Mouse (Mus musculus) testis, adult 2 months (tissue): Measurements from ENCODE around the gene Cox6b1. TPM values are rescaled to one million over a fixed set of nuclear protein-coding genes. Genes with fewer than 3 reads are reported as not detected.

ENCODE experiments used
- H3K27ac ChIP-seq: fragments of 200-500 bp; 2 replicates; pipeline ENCODE4 v1.5.1; 2012; ENCODE audit warnings: low read depth, low read length; ENCODE audit not compliant: control insufficient read depth, insufficient read depth
- H3K27me3 ChIP-seq: fragments of 200-500 bp; 2 replicates; pipeline ENCODE4 v1.6.1; 2012; ENCODE audit warnings: mild to moderate bottlenecking, low read length, moderate library complexity; ENCODE audit not compliant: control insufficient read depth, insufficient read depth
- H3K36me3 ChIP-seq: fragments of 200-500 bp; 2 replicates; pipeline ENCODE4 v1.6.1; 2012; ENCODE audit warnings: mild to moderate bottlenecking, low read length; ENCODE audit not compliant: control insufficient read depth, insufficient read depth
- H3K4me1 ChIP-seq: fragments of 200-500 bp; 2 replicates; pipeline ENCODE4 v1.6.1; 2012; ENCODE audit warnings: low read length; ENCODE audit not compliant: control insufficient read depth, insufficient read depth
- H3K4me3 ChIP-seq: fragments of 200-500 bp; 2 replicates; pipeline ENCODE4 v1.5.1; 2012; ENCODE audit warnings: low read depth, mild to moderate bottlenecking, low read length, moderate library complexity, mixed read lengths; ENCODE audit not compliant: control insufficient read depth
- CTCF ChIP-seq: fragments of 200-500 bp; IDR thresholded peaks from 2 replicates; pipeline ENCODE4 v1.5.1; 2012; ENCODE audit warnings: low read depth, mild to moderate bottlenecking, inconsistent platforms, low read length, moderate library complexity; ENCODE audit not compliant: control insufficient read depth, insufficient read depth, insufficient replicate concordance
- POLR2A ChIP-seq: fragments of 200-500 bp; IDR thresholded peaks from 2 replicates; pipeline ENCODE4 v1.6.1; 2012; ENCODE audit warnings: low read depth, mild to moderate bottlenecking, inconsistent platforms, low read length, moderate library complexity; ENCODE audit not compliant: control insufficient read depth
- polyA plus RNA-seq: library from polyadenylated mRNA; depleted of rRNA; stranded (reverse); fragments of >200 nt; gene quantifications from 2 replicates; pipeline ENCODE4 v1.2.3, GENCODE M21; 2012

Gene Cox6b1
- polyA plus RNA-seq, 1 experiment = 51.8 TPM

DNA sequence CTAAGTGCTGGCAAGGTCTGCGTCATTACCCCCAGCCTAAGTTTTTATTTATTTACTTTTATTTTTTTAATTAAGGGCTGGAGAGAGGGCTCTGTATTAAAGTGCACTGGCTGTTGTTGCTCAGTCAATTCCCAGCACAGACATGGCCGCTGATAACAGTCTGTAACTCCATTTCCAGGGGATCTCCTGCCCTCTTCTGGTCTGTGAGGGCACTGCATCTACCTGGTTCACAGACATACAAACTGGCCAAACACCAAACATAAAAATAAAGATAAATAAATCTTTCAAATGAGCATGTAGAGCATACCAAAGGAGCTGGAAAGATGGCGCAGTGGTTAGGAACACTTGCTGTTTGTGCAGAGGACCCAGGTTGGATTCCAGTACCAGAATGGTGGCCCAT, 6.7 kb downstream of the Cox6b1 start:
- H3K4me3 ChIP-seq = no peak overlapping the region
- no peaks in the 10 kb centered on the region for H3K27me3 ChIP-seq
- TF ChIP-seq POLR2A = no peak
- peak; percentile 27; the same call in 1 of the 2 replicates for TF ChIP-seq CTCF
- H3K4me1 ChIP-seq = no peaks in the 10 kb centered on the region; the same call in 1 of the 2 replicates
- no peak overlapping the region for H3K27ac ChIP-seq
- peaks cover 1% of the 10 kb centered on the region for H3K36me3 ChIP-seq

DNA sequence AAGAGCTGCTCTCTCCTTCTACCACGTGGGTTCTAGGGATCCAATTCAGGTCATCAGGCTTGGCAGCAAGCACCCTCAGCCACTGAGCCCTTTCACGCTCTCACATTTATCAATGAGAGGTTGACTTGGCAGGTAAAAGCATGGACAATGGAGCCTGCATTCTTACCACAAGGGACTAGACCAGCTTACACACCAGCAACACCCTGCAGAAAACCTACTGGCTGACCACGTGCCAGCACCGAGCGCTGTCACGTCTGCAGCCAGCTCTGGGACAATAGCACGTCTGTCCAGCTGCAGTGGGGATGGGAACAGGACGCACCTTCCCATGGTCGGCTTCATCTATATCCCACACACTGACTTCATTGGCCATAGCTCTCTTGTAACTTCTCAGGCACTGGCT, 7.3 kb downstream of the Cox6b1 start:
- TF ChIP-seq POLR2A = no peak
- Histone ChIP-seq H3K4me1 (no peaks in the 10 kb centered on the region; the same call in 1 of the 2 replicates), H3K27me3 (no peaks in the 10 kb centered on the region), H3K36me3 (peaks cover 1% of the 10 kb centered on the region), H3K4me3 (no peak overlapping the region), H3K27ac (no peak overlapping the region)

DNA sequence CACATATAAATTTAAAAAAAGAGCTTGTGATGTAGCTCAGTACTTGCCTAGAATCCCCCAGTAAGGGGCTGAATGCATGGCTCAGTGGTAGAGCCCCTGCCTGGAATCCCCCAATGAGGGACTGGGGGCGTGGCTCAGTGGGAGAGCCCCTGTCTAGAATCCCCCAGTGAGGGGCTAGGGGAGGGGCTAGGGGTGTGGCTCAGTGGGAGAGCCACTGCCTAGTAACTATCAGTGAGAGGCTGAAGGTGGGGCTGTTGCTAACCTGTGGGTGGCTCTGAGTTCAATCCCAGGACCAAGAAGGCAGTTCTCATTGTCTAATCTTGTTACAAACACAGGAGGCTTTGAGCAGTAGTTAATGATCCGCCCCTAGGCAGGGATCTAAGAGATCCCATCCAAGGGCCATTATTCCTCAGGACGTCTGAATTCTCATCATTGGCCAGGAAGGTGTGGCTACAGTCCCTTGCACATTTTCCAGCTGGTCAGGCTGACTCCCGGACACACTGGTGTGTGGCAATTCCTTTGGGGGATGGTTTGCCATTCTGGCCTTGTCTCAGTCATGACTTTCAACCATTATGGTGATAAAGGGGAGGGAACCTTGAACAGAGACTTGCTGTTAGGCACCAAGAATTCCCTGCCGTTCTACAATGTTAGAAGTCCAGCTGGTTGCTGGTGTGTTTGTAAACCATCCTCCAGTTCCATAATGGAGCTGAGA, 10.7 kb downstream of the Cox6b1 start:
- Histone ChIP-seq H3K36me3 (no peaks in the 10 kb centered on the region), H3K27me3 (no peaks in the 10 kb centered on the region), H3K4me1 (no peaks in the 10 kb centered on the region; the same call in 1 of the 2 replicates), H3K4me3 (no peak overlapping the region), H3K27ac (peak overlapping the region; percentile 33; the same call in 1 of the 2 replicates)
- TF ChIP-seq CTCF (no peak), POLR2A (no peak)

DNA sequence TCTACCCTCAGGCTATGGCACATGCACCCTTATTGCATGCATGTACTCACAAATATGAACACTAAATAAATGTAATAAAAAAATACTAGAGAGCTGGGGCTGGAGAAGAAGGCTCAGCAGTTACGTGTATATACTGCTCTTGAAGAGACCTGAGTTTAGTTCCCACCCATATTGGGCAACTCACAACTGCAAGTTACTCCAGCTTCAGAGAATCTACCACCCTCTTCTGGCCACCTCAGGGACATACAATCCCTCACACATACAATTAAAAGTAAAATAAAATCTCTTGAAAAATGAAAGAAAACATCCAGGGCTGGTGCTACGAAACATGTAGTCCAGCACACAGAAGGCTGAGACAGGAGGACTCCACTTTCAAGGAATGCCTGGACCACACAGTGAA, 11.5 kb downstream of the Cox6b1 start:
- no peak for TF ChIP-seq CTCF
- no peak for TF ChIP-seq POLR2A
- no peak overlapping the region for H3K4me3 ChIP-seq
- H3K27ac ChIP-seq = no peak overlapping the region

DNA sequence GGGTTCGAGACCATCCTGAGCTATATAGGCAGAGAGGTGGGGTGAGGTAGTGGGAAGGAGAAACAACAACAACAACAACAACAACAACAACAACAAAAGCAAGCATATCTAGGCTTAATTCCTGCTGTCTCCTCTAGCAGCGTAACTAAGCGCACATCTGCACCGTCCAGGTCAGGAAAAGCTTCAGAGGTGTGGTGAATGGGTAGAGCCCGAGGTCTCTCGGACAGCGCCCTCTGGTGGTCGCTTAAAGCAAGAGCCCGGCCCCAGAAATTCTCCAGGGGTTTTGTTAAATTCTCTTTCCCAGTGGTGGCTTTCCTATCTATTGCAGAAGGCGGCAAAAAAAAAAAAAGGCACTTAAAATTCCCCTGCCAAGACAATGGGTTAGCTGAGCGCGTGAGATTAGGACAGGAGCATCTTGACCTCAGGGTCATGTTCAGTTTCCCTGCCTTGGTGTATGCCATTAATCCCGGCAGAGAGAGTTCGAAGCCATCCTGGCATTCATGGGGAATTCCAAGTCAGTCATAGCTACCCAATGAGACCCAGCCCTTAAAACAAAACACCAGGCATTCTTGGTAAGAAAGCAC, 12.3 kb downstream of the Cox6b1 start:
- Histone ChIP-seq H3K4me1 (no peaks in the 10 kb centered on the region; the same call in 1 of the 2 replicates), H3K27ac (no peak overlapping the region), H3K27me3 (no peaks in the 10 kb centered on the region), H3K36me3 (no peaks in the 10 kb centered on the region), H3K4me3 (no peak overlapping the region)
- no peak for TF ChIP-seq POLR2A
- peak; percentile 69 for TF ChIP-seq CTCF

More for the DNA sequence above, 11.5 kb downstream of the Cox6b1 start:
- H3K4me1 ChIP-seq = no peaks in the 10 kb centered on the region; the same call in 1 of the 2 replicates
- H3K27me3 ChIP-seq = no peaks in the 10 kb centered on the region
- no peaks in the 10 kb centered on the region for H3K36me3 ChIP-seq

DNA sequence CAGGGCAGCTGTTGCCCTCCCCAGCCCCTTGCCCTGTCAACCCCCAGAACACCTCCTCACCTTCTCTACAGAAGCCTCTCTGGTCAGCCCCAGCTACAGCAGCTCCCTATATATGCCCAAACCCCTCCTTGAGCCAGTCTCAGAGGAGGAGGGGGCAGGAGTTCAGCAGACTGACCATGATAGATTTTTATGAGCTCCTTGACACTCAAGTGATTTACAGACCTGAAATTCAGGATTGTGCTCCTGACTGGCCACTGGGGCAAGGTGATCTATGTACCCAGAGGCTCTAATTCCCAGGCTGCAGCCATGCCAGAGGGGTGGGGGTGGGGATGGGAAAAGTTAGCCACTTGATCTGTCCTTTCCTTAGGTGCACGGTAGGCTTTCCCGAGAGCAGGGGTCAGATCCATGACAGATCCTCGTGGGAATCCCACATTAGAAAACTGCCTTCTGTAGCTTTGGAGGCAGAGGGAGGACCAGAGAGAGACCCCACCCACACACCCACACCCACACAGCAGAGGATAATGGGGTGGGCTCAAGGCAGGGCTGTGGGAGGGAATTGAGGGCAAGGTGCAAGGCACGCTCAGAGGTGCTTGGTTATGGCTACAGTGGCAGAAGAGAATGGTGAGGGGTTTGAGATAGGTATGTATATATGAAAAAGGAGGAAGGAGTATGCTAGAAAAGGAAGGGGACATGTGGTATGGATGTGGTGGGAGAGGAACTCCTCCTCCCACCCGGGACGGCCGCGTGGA, 13.1 kb downstream of the Cox6b1 start, which contains the start of gene Upk1a:
Gene Upk1a, minus strand, starts transcription at position 194 of the 749 bp plus-strand sequence.
- TF ChIP-seq CTCF (no peak), POLR2A (no peak)
- no peaks in the 10 kb centered on the region for H3K27me3 ChIP-seq
- no peak within 1 kb of the TSS for H3K4me3 ChIP-seq
- H3K27ac ChIP-seq = no peak within 1 kb of the TSS
- H3K36me3 ChIP-seq = no peaks in the 10 kb centered on the region
- peaks cover 3% of the 10 kb centered on the region; the same call in 1 of the 2 replicates for H3K4me1 ChIP-seq

DNA sequence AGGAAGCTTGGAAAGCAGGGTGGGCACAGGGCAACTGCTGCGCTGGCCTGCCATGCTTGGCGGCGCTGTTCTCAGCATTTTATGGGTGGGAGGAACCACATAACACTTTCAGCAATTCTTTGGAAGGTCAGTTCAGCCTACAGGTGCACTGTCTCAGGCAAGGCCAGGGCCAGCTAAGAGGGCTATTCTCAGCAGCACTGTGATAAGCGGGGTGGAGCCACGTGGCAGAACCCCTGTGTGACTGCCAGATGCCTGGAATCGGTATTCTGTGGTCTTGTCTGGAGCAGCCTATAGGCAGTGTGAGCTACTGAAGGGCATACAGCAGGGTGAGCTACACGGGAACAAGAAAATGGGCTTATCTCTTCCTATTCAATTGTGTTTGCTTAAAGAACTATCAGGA, 15.9 kb downstream of the Cox6b1 start:
- H3K4me1 ChIP-seq = peaks cover 3% of the 10 kb centered on the region; the same call in 1 of the 2 replicates
- H3K36me3 ChIP-seq = no peaks in the 10 kb centered on the region
- H3K4me3 ChIP-seq = no peak overlapping the region
- no peaks in the 10 kb centered on the region for H3K27me3 ChIP-seq
- no peak for TF ChIP-seq POLR2A
- TF ChIP-seq CTCF = no peak
- no peak overlapping the region for H3K27ac ChIP-seq
